Mouse (Mus musculus): ENCODE data around the gene Use1.

DNA sequence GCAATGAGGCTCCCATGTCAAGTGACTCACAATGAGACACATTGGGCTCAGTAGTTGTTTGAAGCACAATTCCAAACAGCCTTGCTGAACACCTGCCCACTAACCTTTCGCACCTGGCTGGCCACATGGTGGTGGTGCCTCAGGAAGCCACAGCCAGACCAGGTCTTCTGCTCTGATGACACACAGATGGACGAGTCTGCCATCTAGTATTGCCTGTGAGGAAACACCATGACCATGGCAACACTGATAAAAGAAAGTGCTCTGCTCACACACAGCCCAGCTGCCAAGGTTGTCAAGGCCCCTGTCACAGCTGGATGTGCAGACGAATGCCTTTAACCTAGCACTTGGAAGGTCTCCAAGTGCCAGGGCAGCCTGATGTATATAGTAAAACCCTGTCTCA, 15.5 kb upstream of the Use1 start:
- TF ChIP-seq CTCF (IDR thresholded peaks at IDR 0.05; ENCODE audit: insufficient read depth, low read depth, low read length) (no peak), POLR2A (IDR thresholded peaks at IDR 0.05; ENCODE audit: insufficient read depth, low read depth, low read length) (no peak)
